Mouse (Mus musculus) MEL (cell line): ENCODE measurements around the gene Pitpnc1.

Experiments used
- CTCF ChIP-seq, 3 experiments: IDR thresholded peaks in 2 of 3; conservative IDR thresholded peaks in 1 of 3; 2 replicates each; pipeline ENCODE4 v1.5.1; 2011 to 2012; ENCODE audit warnings: low read length in 3 of 3, low read depth in 2 of 3, mild to moderate bottlenecking in 2 of 3, improper control_type of control experiment in 1 of 3, inconsistent platforms in 1 of 3, mixed read lengths in 1 of 3, moderate library complexity in 1 of 3; ENCODE audit not compliant: control insufficient read depth in 1 of 3, insufficient read depth in 1 of 3, poor library complexity in 1 of 3, severe bottlenecking in 1 of 3
- MAFK ChIP-seq: IDR thresholded peaks from 2 replicates; pipeline ENCODE4 v1.6.1; 2011; ENCODE audit warnings: low read depth, mild to moderate bottlenecking, low read length, improper control_type of control experiment, borderline replicate concordance
- MEF2A ChIP-seq: IDR thresholded peaks from 2 replicates; pipeline ENCODE4 v1.6.1; 2014; ENCODE audit warnings: low read depth, mild to moderate bottlenecking, inconsistent platforms, low read length, improper control_type of control experiment; ENCODE audit not compliant: poor library complexity, insufficient replicate concordance, severe bottlenecking; ENCODE audit errors: extremely low read depth
- POLR2A ChIP-seq, 2 experiments: IDR thresholded peaks; 2 replicates each; pipeline ENCODE4 v1.6.1; 2011 to 2012; ENCODE audit warnings: low read length in 2 of 2, mild to moderate bottlenecking in 2 of 2, control low read depth in 1 of 2, improper control_type of control experiment in 1 of 2, low read depth in 1 of 2, moderate library complexity in 1 of 2; ENCODE audit not compliant: control insufficient read depth in 1 of 2, insufficient read depth in 1 of 2, poor library complexity in 1 of 2
- POLR2AphosphoS2 ChIP-seq: IDR thresholded peaks from 2 replicates; pipeline ENCODE4 v1.6.1; 2011; ENCODE audit warnings: low read length, improper control_type of control experiment
- POLR2AphosphoS5 ChIP-seq: IDR thresholded peaks from 2 replicates; pipeline ENCODE4 v1.6.1; 2012; ENCODE audit warnings: low read depth, borderline replicate concordance, mild to moderate bottlenecking, inconsistent platforms, low read length, moderate library complexity, mixed read lengths

DNA sequence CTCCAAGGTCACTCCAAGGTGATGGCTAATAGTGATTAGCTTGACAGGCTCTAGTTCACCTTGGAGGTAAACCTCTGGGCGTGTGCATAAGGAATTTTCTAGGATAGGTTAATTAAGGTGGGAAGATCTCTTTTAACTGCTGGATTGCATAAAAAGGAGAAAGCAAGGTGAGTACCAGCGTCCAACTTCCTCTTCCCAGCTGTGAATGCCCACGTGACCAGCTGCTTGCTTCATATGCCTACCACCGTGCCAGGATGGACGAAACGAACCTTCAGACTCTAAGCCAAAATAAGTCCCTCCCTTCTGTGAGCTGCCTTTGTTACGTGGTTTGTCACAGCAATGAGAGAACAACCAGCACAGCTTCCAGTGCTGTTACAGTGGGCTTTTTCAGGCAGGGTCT lies 228.8 kb downstream of the Pitpnc1 start:
- TF ChIP-seq POLR2AphosphoS2 (no peak), POLR2A (IDR thresholded peaks at IDR 0.05; ENCODE audit: control insufficient read depth in 1 of 2, insufficient read depth in 1 of 2, low read depth in 1 of 2, low read length in 2 of 2, poor library complexity in 1 of 2) (no peak), MAFK (no peak), CTCF (IDR thresholded peaks at IDR 0.05 in 2 of 3, conservative IDR thresholded peaks at IDR 0.05 in 1 of 3; ENCODE audit: control insufficient read depth in 1 of 3, insufficient read depth in 1 of 3, low read depth in 2 of 3, low read length in 3 of 3, poor library complexity in 1 of 3, severe bottlenecking in 1 of 3) (no peak), POLR2AphosphoS5 (no peak), MEF2A (no peak)
